20 mouse cellular contexts compared by ENCODE assay signal in genomic region chr11:51738651-51739403, GRCm38 (mm10). TPM values are rescaled to one million over a fixed set of nuclear protein-coding genes. Genes with fewer than 3 reads are reported as not detected.
DNase-seq lines count a peak whose midpoint lies in the region; ATAC-seq and TF ChIP-seq lines count a peak whose summit lies in the region.
"Had no signal": no experiment of that assay in that cellular context is flagged by ENCODE, and none has a peak within 500 bp of the region (broad histone marks: within the 10 kb centered on the region; RNA-seq: fewer than 3 reads in every experiment).

No protein-coding gene starts in this region.

- no peaks in the 10 kb centered on the region for H3K27me3 ChIP-seq in liver, embryonic 11.5 days (replicated peaks; ENCODE audit: control insufficient read depth, insufficient read depth, low read length)
- H3K27me3 ChIP-seq in liver, postnatal 0 days (ENCODE audit: insufficient read depth, low read length) = no peaks in the 10 kb centered on the region
- H3K27me3 ChIP-seq: embryonic facial prominence, embryonic 15.5 days; hindbrain, embryonic 13.5 days; lung, embryonic 15.5 days had no signal

- WGBS in liver, embryonic 11.5 days = 67% methylated on average over 3 of the region's 3 CpGs
- WGBS in liver, postnatal 0 days (ENCODE audit: insufficient replicate concordance) = 59% methylated on average over 3 of the region's 3 CpGs

- H3K36me3 ChIP-seq in liver, embryonic 11.5 days (ENCODE audit: control insufficient read depth, insufficient read depth, low read length) = peaks cover 15% of the 10 kb centered on the region; the same call in 1 of the 2 replicates
- H3K36me3 ChIP-seq in liver, postnatal 0 days (replicated peaks; ENCODE audit: insufficient read depth, low read length) = peaks cover 41% of the 10 kb centered on the region

- TF ChIP-seq EP300 in liver, postnatal 0 days (IDR thresholded peaks at IDR 0.05; ENCODE audit: low read depth) = no peak

- no peaks in the 10 kb centered on the region for H3K9me3 ChIP-seq in liver, embryonic 11.5 days (ENCODE audit: control insufficient read depth, low read length)
- H3K9me3 ChIP-seq in liver, postnatal 0 days (ENCODE audit: low read length) = no peaks in the 10 kb centered on the region
- H3K9me3 ChIP-seq: embryonic facial prominence, embryonic 15.5 days; forebrain, embryonic 10.5 days; hindbrain, embryonic 13.5 days; lung, embryonic 15.5 days had no signal

- H3K4me3 ChIP-seq in liver, embryonic 11.5 days (ENCODE audit: low read depth, low read length) = no peak overlapping the region
- no peak overlapping the region for H3K4me3 ChIP-seq in liver, postnatal 0 days (ENCODE audit: low read depth, low read length)
- H3K4me3 ChIP-seq: embryonic facial prominence, embryonic 15.5 days; forebrain, embryonic 10.5 days; hindbrain, embryonic 13.5 days; lung, embryonic 15.5 days had no signal

- no peak for TF ChIP-seq CTCF in liver, postnatal 0 days (IDR thresholded peaks at IDR 0.05; ENCODE audit: low read depth)

- peak overlapping the region; percentile 16; the same call in 1 of the 2 replicates for H3K4me2 ChIP-seq in liver, embryonic 11.5 days
- no peak overlapping the region for H3K4me2 ChIP-seq in liver, postnatal 0 days (ENCODE audit: low read depth, low read length)
- H3K4me2 ChIP-seq: embryonic facial prominence, embryonic 15.5 days; hindbrain, embryonic 13.5 days; lung, embryonic 15.5 days; midbrain, embryonic 11.5 days had no signal

- ATAC-seq in erythroid progenitor cell, adult 5-6 weeks (replicated peaks; ENCODE audit: low FRiP score, poor library complexity, severe bottlenecking) = peak; percentile 82
- ATAC-seq in liver, embryonic 11.5 days (replicated peaks; ENCODE audit: low FRiP score) = peak; percentile 86
- peak; percentile 85 for ATAC-seq in liver, postnatal 0 days
- ATAC-seq: forebrain, postnatal 0 days had no signal

- peaks cover 17% of the 10 kb centered on the region for H3K4me1 ChIP-seq in liver, embryonic 11.5 days (replicated peaks; ENCODE audit: control insufficient read depth, insufficient read depth, low read length)
- H3K4me1 ChIP-seq in liver, postnatal 0 days (ENCODE audit: insufficient read depth) = peaks cover 21% of the 10 kb centered on the region
- H3K4me1 ChIP-seq: embryonic facial prominence, embryonic 15.5 days; forebrain, embryonic 10.5 days; hindbrain, embryonic 13.5 days; lung, embryonic 15.5 days had no signal

- H3K9ac ChIP-seq in liver, embryonic 11.5 days (ENCODE audit: low read depth, low read length) = no peak overlapping the region
- H3K9ac ChIP-seq in liver, postnatal 0 days (replicated peaks) = no peak overlapping the region
- H3K9ac ChIP-seq: embryonic facial prominence, embryonic 15.5 days; forebrain, postnatal 0 days; hindbrain, embryonic 13.5 days; lung, embryonic 15.5 days had no signal

- no peak for DNase-seq in liver, embryonic 11.5 days (ENCODE audit: low spot score)
- DNase-seq in liver, postnatal 0 days = no peak
- DNase-seq in natural killer cell, adult 2 months (ENCODE audit: low spot score in 2 of 2) = no peak
- DNase-seq in frontal cortex, adult 2 months (ENCODE audit: extremely low spot score in 1 of 2, low spot score in 1 of 2) = no peak
- DNase-seq in adrenal gland, postnatal 25 days = no peak
- DNase-seq in neural tube, embryonic 10.5 days (ENCODE audit: extremely low spot score, low spot score) = no peak
- DNase-seq: adrenal gland, postnatal 10 days; cerebellum, adult 9-10 months; forebrain, postnatal 0 days; gastrocnemius, postnatal 36 days; kidney, adult 9 months; kidney, postnatal 4 days; lung, postnatal 4 days; thymus, postnatal 36 days had no signal

- peak overlapping the region; percentile 64 for H3K27ac ChIP-seq in liver, embryonic 11.5 days (ENCODE audit: low read depth, low read length)
- peak overlapping the region; percentile 48; the same call in 1 of the 2 replicates for H3K27ac ChIP-seq in liver, postnatal 0 days (ENCODE audit: low read depth)
- H3K27ac ChIP-seq: embryonic facial prominence, embryonic 15.5 days; forebrain, embryonic 10.5 days; hindbrain, embryonic 13.5 days; lung, embryonic 15.5 days had no signal

RNA-seq across cellular contexts. Expression of gene Sec24a, which starts 24.6 kb away (rescaled TPM):
- total RNA-seq in erythroid progenitor cell, adult 5-6 weeks (2015; ENCODE audit: low replicate concordance) = 4.7 and 11.7 TPM in 2 replicates
- total RNA-seq in erythroid progenitor cell, adult 5-6 weeks (2017; ENCODE audit: low replicate concordance) = 2.2 and 2.5 TPM in 2 replicates
- 16.8 and 18.1 TPM in 2 replicates for polyA plus RNA-seq in liver, embryonic 11.5 days (2014; fragmentation: Nextera tagmentation; extraction: Ambion mirVana)
- polyA plus RNA-seq in liver, postnatal 0 days (2015; fragmentation: Nextera tagmentation; extraction: Ambion mirVana) = 14.1 and 15.0 TPM in 2 replicates
- polyA plus RNA-seq in frontal cortex, adult 2 months (2012; rRNA removed) = 9.4 and 10.9 TPM in 2 replicates
- total RNA-seq in adrenal gland, postnatal 25 days (2021) = 33.8 and 41.2 TPM in 2 replicates

RNA-seq across cellular contexts. Expression of gene Sar1b, which starts 24.7 kb away (rescaled TPM):
- 32.7 and 43.2 TPM in 2 replicates for total RNA-seq in erythroid progenitor cell, adult 5-6 weeks (2015; ENCODE audit: low replicate concordance)
- 12.3 and 12.7 TPM in 2 replicates for total RNA-seq in erythroid progenitor cell, adult 5-6 weeks (2017; ENCODE audit: low replicate concordance)
- polyA plus RNA-seq in liver, embryonic 11.5 days (2014; fragmentation: Nextera tagmentation; extraction: Ambion mirVana) = 110 and 122 TPM in 2 replicates
- polyA plus RNA-seq in liver, postnatal 0 days (2015; fragmentation: Nextera tagmentation; extraction: Ambion mirVana) = 204 TPM in 2 replicates
- polyA plus RNA-seq in frontal cortex, adult 2 months (2012; rRNA removed) = 102 and 106 TPM in 2 replicates
- total RNA-seq in adrenal gland, postnatal 25 days (2021) = 93.6 and 96.4 TPM in 2 replicates

RNA-seq across cellular contexts. Expression of gene 0610009B22Rik, which starts 50.2 kb away (rescaled TPM):
- 15.1 and 21.3 TPM in 2 replicates for total RNA-seq in erythroid progenitor cell, adult 5-6 weeks (2015; ENCODE audit: low replicate concordance)
- total RNA-seq in erythroid progenitor cell, adult 5-6 weeks (2017; ENCODE audit: low replicate concordance) = 1.9 and 9.8 TPM in 2 replicates
- 60.4 and 66.0 TPM in 2 replicates for polyA plus RNA-seq in liver, embryonic 11.5 days (2014; fragmentation: Nextera tagmentation; extraction: Ambion mirVana)
- 61.9 and 66.5 TPM in 2 replicates for polyA plus RNA-seq in liver, postnatal 0 days (2015; fragmentation: Nextera tagmentation; extraction: Ambion mirVana)
- polyA plus RNA-seq in frontal cortex, adult 2 months (2012; rRNA removed) = 37.9 and 39.6 TPM in 2 replicates
- 55.1 and 58.2 TPM in 2 replicates for total RNA-seq in adrenal gland, postnatal 25 days (2021)
